Mouse (Mus musculus) thymus, postnatal 0 days (tissue): ENCODE results near the gene Dntt. TPM values are rescaled to one million over a fixed set of nuclear protein-coding genes. Genes with fewer than 3 reads are reported as not detected.
A peak's percentile ranks its signal among the peaks of the same experiment; 100 is the strongest.

ENCODE experiments used
- DNase-seq: peaks from one replicate; pipeline ENCODE4 v3.0.0-alpha.2; 2015; ENCODE audit warnings: low spot score
- polyA plus RNA-seq: library from polyadenylated mRNA; unstranded; fragments of >200 nt; fragmentation: Nextera tagmentation; extraction: Ambion mirVana; gene quantifications from 2 replicates; pipeline ENCODE4 v1.2.1, GENCODE M21; 2015

The Dntt gene
- polyA plus RNA-seq, 1 experiment from 2014 or later, result 140 TPM

GRCm38 (mm10) chr19:41052247-41052646 is 23.2 kb downstream of the Dntt start:
- no peak for DNase-seq

- DNase-seq, result peak; percentile 83
These were observed 24.5 kb downstream of the Dntt start for GRCm38 (mm10) chr19:41053530-41053929.

GRCm38 (mm10) chr19:41054702-41055101 is 25.6 kb downstream of the Dntt start:
- no peak for DNase-seq

- peak; percentile 94 for DNase-seq
These were observed 42.4 kb downstream of the Dntt start for GRCm38 (mm10) chr19:41071500-41071899.

GRCm38 (mm10) chr19:41073746-41074455 is 44.8 kb downstream of the Dntt start:
- DNase-seq, result no peak

- DNase-seq, result no peak
These were observed 47.8 kb downstream of the Dntt start, which contains the start of gene Opalin for GRCm38 (mm10) chr19:41076906-41077305. Gene Opalin (minus strand): TSS chr19:41077113.

GRCm38 (mm10) chr19:41081589-41081988 is 52.5 kb downstream of the Dntt start:
- no peak for DNase-seq

GRCm38 (mm10) chr19:41083646-41084045 is 54.6 kb downstream of the Dntt start:
- no peak for DNase-seq

GRCm38 (mm10) chr19:41086289-41086688 is 57.2 kb downstream of the Dntt start:
- no peak for DNase-seq

GRCm38 (mm10) chr19:41086700-41087099 is 57.6 kb downstream of the Dntt start:
- DNase-seq, result peak; percentile 76

GRCm38 (mm10) chr19:41087901-41088300 is 58.8 kb downstream of the Dntt start:
- DNase-seq, result no peak

- peak; percentile 20 for DNase-seq
These were observed 59.4 kb downstream of the Dntt start for GRCm38 (mm10) chr19:41088491-41088890.

- peak; percentile 66 for DNase-seq
These were observed 60.8 kb downstream of the Dntt start for GRCm38 (mm10) chr19:41089833-41090232.

- DNase-seq, result no peak
These were observed 62.8 kb downstream of the Dntt start for GRCm38 (mm10) chr19:41091901-41092300.

- DNase-seq, result no peak
These were observed 68.0 kb downstream of the Dntt start for GRCm38 (mm10) chr19:41097038-41097437.

- DNase-seq, result no peak
These were observed 71.8 kb downstream of the Dntt start for GRCm38 (mm10) chr19:41100863-41101262.

GRCm38 (mm10) chr19:41101390-41101789 is 72.3 kb downstream of the Dntt start:
- DNase-seq, result no peak

- DNase-seq, result peak; percentile 17
These were observed 75.8 kb downstream of the Dntt start for GRCm38 (mm10) chr19:41104922-41105321.

GRCm38 (mm10) chr19:41107530-41107929 is 78.5 kb downstream of the Dntt start:
- DNase-seq, result no peak

- DNase-seq, result no peak
These were observed 79.6 kb downstream of the Dntt start for GRCm38 (mm10) chr19:41108666-41109065.
